Mouse (Mus musculus) G1E-ER4 (cell line): Measurements from ENCODE around the gene Stap1. TPM values are rescaled to one million over a fixed set of nuclear protein-coding genes. Genes with fewer than 3 reads are reported as not detected.

Experiments
- GATA1 ChIP-seq: IDR thresholded peaks from one replicate; pipeline ENCODE4 v1.8.0; 2012; ENCODE audit warnings: low read length, inconsistent platforms
- polyA plus RNA-seq: library from polyadenylated mRNA; stranded (reverse); fragments of >175 nt; gene quantifications from 2 replicates; pipeline ENCODE4 v1.2.3, GENCODE M21; 2012

Stap1 gene
- not detected in 2 replicates for polyA plus RNA-seq

DNA sequence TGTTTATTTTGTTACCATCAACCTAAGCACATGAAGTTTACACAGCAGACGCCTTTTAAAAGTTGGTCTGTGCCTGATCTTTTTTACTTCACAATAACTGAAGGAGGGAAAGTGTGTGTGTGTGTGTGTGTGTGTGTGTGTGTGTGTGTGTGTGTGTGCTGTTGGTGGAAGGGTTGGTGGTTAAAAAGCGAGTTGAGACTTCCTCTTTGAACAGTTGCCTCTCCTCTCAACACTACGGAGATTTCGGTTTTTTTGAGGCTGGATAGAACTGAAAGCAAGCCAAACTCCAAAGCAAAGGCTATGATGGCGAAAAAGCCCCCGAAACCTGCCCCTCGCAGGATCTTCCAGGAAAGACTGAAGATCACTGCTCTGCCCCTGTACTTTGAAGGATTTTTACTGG lies at the start of gene Stap1:
Gene Stap1 (plus strand): TSS at position 209 of the 400 bp plus-strand sequence.
- no peak for TF ChIP-seq GATA1

GRCm38 (mm10) chr5:86029820-86030219 lies 41.7 kb upstream of the Stap1 start:
- TF ChIP-seq GATA1: no peak

GRCm38 (mm10) chr5:86063501-86063900 lies 8.0 kb upstream of the Stap1 start:
- no peak for TF ChIP-seq GATA1

DNA sequence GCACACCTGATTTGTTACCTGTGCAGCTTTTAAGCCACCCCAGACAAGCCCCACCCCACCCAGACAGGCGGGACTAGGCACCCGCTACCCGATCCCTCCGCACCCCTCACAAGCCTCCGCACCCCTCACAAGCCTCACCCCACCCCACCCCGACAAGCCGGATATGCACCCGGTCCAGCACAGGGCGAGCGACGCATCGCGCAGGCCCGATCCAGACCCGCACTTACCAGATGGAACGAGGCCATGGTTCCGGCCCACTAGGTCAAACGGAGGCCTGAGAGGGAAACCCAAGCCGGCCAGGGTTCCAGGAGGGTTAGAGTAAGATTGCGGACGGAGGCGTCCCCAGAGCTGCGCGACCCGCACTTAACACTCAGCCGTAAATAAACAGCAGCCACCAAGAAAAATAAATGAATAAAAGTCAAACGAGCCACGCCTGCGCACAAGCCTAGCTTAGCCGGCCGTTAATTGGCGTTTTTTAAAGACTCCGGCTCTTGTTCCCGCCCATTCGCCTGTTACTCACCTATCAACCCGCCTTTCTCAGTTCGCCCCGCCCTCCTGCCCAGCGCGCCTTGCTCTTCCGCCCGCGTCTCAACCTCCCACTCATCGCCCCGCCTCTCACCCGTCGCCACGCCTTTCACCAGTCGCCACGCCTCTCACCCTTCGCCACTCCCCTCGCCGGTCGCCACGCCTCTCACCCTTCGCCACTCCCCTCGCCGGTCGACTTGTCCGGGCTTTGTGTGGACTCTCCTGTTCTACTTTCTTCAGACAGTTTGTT lies 6.3 kb upstream of the Stap1 start, which contains the start of gene Cenpc1:
Gene Cenpc1 (minus strand): TSS at position 483 of the 775 bp plus-strand sequence.
- no peak for TF ChIP-seq GATA1

GRCm38 (mm10) chr5:86065876-86066550 lies 5.5 kb upstream of the Stap1 start:
- no peak for TF ChIP-seq GATA1

DNA sequence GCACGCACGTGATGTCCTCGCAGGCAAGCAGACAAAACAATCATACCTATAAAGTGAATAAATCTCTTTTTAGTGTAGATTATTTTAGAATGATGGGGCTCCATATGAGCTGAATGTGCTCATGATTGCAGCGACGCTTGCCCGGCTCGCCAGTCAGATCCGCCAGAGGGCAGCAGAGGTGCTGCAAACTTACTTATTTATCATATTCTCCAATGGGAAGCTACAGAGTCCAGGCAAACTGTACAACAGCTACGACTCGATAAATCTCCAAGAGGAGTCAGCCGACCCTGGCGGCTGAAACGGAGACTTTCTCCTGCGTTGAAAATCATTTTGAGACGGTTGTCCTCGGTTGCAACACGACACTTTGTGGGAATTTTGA lies 5.0 kb upstream of the Stap1 start:
- TF ChIP-seq GATA1: no peak

GRCm38 (mm10) chr5:86068451-86068850 lies 3.1 kb upstream of the Stap1 start:
- TF ChIP-seq GATA1: no peak

GRCm38 (mm10) chr5:86069121-86069520 lies 2.4 kb upstream of the Stap1 start:
- no peak for TF ChIP-seq GATA1

- no peak for TF ChIP-seq GATA1
Measured at GRCm38 (mm10) chr5:86072756-86073386, 1.3 kb downstream of the Stap1 start.

GRCm38 (mm10) chr5:86078720-86079334 lies 7.3 kb downstream of the Stap1 start:
- no peak for TF ChIP-seq GATA1

DNA sequence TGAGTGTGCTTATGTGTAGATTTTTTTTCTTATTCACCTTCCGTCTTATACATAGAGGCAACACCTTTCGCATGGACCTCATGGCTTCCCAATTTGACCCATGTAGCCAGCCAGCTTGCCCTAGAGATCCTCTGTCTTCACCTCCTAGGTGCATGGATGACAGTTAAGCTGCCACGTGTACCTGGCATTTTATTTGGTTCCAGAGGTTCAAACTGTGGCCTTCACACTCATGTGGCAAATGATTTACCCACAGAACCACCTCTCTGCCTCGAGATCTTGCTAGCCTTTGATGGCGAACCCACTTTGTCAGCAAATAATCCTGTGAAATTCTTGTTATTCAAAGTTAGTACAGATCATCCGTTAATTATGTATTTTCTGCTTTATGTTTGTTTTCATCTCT lies 12.4 kb downstream of the Stap1 start:
- no peak for TF ChIP-seq GATA1

GRCm38 (mm10) chr5:86084979-86085378 lies 13.4 kb downstream of the Stap1 start:
- no peak for TF ChIP-seq GATA1

GRCm38 (mm10) chr5:86086751-86087150 lies 15.2 kb downstream of the Stap1 start:
- no peak for TF ChIP-seq GATA1

- peak; percentile 64 for TF ChIP-seq GATA1
Measured at GRCm38 (mm10) chr5:86094754-86095153, 23.2 kb downstream of the Stap1 start.

- TF ChIP-seq GATA1: no peak
Measured at GRCm38 (mm10) chr5:86098988-86099387, 27.4 kb downstream of the Stap1 start.

DNA sequence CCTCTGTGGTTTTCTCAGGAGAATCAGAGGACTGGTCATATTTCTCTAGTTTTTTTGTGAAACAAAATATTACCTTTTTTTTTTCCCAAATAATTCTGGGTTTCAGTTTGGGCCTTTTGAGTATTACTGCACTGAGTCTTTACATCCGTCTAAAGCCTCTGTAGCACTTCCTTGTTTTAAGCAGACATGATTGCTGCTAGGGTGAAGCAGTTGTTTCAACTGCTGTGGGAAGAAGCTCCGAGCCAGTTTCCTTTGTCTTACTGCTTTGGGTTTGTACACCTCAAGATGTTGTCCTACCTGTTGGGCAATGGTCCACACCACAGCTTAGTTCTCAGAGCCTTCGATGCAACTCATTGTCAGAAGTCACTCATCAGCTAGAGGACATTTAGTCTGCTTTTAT lies 29.1 kb downstream of the Stap1 start:
- TF ChIP-seq GATA1: no peak
